Mouse (Mus musculus) embryonic facial prominence, embryonic 15.5 days (tissue): ENCODE measurements at regions not wholly inside any gene's neighbourhood (a gene's known extent, or its start where the extent isn't known, plus 50 kb on each side); places are given as distances from the start of the nearest gene placed in this dataset.

Experiments used
- ATAC-seq: fragments of 200-750 bp; cut with Nextera tagmentation; 2 replicates; pipeline ENCODE4 v1.8.0; 2017; ENCODE audit warnings: low read depth, moderate TSS enrichment; ENCODE audit not compliant: insufficient number of reproducible peaks, low FRiP score, low TSS enrichment
- H3K27ac ChIP-seq: fragments of 300-500 bp; sonication (generic); replicated peaks from 2 replicates; pipeline ENCODE4 v1.5.1; 2015; ENCODE audit warnings: mild to moderate bottlenecking, inconsistent platforms
- H3K27me3 ChIP-seq: fragments of 300-500 bp; sonication (generic); 2 replicates; pipeline ENCODE4 v1.6.1; 2015; ENCODE audit warnings: inconsistent platforms
- H3K36me3 ChIP-seq: fragments of 300-500 bp; sonication (generic); 2 replicates; pipeline ENCODE4 v1.6.1; 2015; ENCODE audit warnings: mild to moderate bottlenecking, inconsistent platforms
- H3K4me1 ChIP-seq: fragments of 300-500 bp; sonication (generic); 2 replicates; pipeline ENCODE4 v1.6.1; 2015; ENCODE audit warnings: inconsistent platforms
- H3K4me2 ChIP-seq: fragments of 300-500 bp; sonication (generic); replicated peaks from 2 replicates; pipeline ENCODE4 v1.6.1; 2015; ENCODE audit warnings: mild to moderate bottlenecking, inconsistent platforms
- H3K4me3 ChIP-seq: fragments of 300-500 bp; sonication (generic); replicated peaks from 2 replicates; pipeline ENCODE4 v1.5.1; 2015; ENCODE audit warnings: mild to moderate bottlenecking, inconsistent platforms
- H3K9ac ChIP-seq: fragments of 300-500 bp; sonication (generic); 2 replicates; pipeline ENCODE4 v1.6.1; 2015; ENCODE audit warnings: inconsistent platforms
- H3K9me3 ChIP-seq: fragments of 300-500 bp; sonication (generic); replicated peaks from 2 replicates; pipeline ENCODE4 v1.6.1; 2016; ENCODE audit warnings: inconsistent platforms
- WGBS: fragments of 180-500 bp; shearing (Covaris S2); methylation state at CpG from one replicate; pipeline ENCODE4 v1.1.7; 2015; 5-methylcytosine and 5-hydroxymethylcytosine counted together

- no peaks in the 10 kb centered on the region for H3K36me3 ChIP-seq
- peaks cover 12% of the 10 kb centered on the region; the same call in 1 of the 2 replicates for H3K4me1 ChIP-seq
- no peak overlapping the region for H3K27ac ChIP-seq
- 89% methylated on average over 11 of the region's 11 CpGs for WGBS
- no peak overlapping the region for H3K4me2 ChIP-seq
- no peak overlapping the region for H3K9ac ChIP-seq
- H3K27me3 ChIP-seq = 0 out of 2 replicates have a peak, but pooled peaks cover 3% of the 10 kb centered on the region
- H3K9me3 ChIP-seq = no peaks in the 10 kb centered on the region
- ATAC-seq = no peak
- H3K4me3 ChIP-seq = no peak overlapping the region
Observed at GRCm38 (mm10) chr11:33007826-33008530, 139.2 kb downstream of the Fgf18 start.

DNA sequence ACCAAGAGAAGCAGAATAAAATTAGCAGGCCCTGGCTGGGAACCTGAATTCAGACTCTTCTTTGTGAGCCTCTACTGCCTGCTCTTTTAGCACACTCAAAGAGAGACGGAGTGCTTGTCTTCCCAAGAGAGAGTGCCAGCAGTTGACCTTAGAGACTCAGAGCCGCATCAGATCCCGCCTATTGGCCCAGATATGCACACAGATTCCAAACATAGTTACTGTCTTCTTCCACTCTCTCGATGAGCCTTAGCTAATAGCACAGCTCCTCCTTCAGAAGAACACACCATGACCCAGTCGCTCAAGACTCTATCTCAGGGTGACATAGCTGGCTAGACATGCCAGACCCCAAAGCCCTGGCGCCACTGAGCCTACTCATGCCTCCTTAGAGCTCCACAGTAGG, 139.8 kb downstream of the Fgf18 start:
- H3K4me1 ChIP-seq = peaks cover 9% of the 10 kb centered on the region; the same call in 1 of the 2 replicates

DNA sequence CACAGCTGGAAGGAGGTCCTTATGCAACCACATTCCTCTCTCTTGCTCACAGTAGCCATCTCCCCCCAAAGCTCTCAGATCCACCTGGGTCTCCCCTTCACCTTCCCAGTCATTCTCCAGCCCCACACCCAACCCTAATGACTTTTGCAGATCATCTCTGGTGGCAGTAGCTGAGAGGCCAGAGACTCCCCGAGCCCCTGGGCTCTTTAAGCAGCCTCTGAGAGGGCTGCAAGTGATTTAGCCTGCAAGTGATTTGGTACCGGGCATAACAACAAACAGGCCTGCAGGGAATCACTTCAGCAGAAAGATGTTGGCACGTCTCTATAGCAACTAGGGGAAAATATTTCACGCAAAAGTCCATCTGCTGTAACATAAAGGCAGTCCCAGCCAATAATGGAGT, 142.0 kb downstream of the Fgf18 start:
- no peak overlapping the region for H3K27ac ChIP-seq
- no peaks in the 10 kb centered on the region for H3K9me3 ChIP-seq
- peaks cover 9% of the 10 kb centered on the region; the same call in 1 of the 2 replicates for H3K4me1 ChIP-seq
- no peak overlapping the region for H3K4me3 ChIP-seq
- no peak; the same call in none of the 2 replicates for ATAC-seq
- H3K27me3 ChIP-seq = 0 out of 2 replicates have a peak, but pooled peaks cover 6% of the 10 kb centered on the region
- no peak overlapping the region for H3K9ac ChIP-seq
- H3K36me3 ChIP-seq = no peaks in the 10 kb centered on the region
- H3K4me2 ChIP-seq = no peak overlapping the region; the same call in 1 of the 2 replicates
- 20% methylated on average over 4 of the region's 4 CpGs for WGBS

More for the DNA sequence above, 139.8 kb downstream of the Fgf18 start:
- ATAC-seq = no peak
- no peak overlapping the region for H3K27ac ChIP-seq
- H3K36me3 ChIP-seq = no peaks in the 10 kb centered on the region
- H3K4me3 ChIP-seq = no peak overlapping the region
- no peak overlapping the region for H3K4me2 ChIP-seq
- 83% methylated on average over 6 of the region's 6 CpGs for WGBS
- H3K9ac ChIP-seq = no peak overlapping the region
- H3K9me3 ChIP-seq = no peaks in the 10 kb centered on the region
- H3K27me3 ChIP-seq = 0 out of 2 replicates have a peak, but pooled peaks cover 3% of the 10 kb centered on the region

DNA sequence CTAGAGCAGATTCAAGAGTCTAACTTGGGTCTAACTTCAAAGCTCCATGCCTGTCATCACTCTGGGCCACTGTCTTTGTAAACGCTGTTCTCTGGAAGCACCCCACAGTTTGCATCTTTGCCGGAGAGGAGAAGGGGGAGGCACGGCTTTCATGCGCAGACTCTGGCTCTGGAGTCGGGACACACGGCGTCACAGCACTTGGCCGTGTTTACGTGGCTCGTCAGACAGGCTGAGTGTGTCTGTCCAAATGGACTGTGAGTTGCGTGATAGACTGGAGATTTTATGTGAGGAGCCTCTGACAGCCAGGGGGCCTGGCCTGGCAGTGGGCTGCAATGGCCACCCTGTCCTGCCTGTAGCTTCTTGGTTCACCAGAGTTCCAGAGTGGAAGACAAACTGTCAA, 142.6 kb downstream of the Fgf18 start:
- Histone ChIP-seq H3K27me3 (0 out of 2 replicates have a peak, but pooled peaks cover 6% of the 10 kb centered on the region), H3K9me3 (no peaks in the 10 kb centered on the region), H3K36me3 (no peaks in the 10 kb centered on the region), H3K4me2 (no peak overlapping the region), H3K4me1 (peaks cover 9% of the 10 kb centered on the region; the same call in 1 of the 2 replicates), H3K4me3 (no peak overlapping the region), H3K27ac (no peak overlapping the region), H3K9ac (no peak overlapping the region)
- 73% methylated on average over 11 of the region's 11 CpGs for WGBS
- no peak for ATAC-seq

GRCm38 (mm10) chr11:32999684-33000255, 147.4 kb downstream of the Fgf18 start:
- 0 out of 2 replicates have a peak, but pooled peaks cover 3% of the 10 kb centered on the region for H3K27me3 ChIP-seq
- no peak overlapping the region for H3K27ac ChIP-seq
- H3K36me3 ChIP-seq = no peaks in the 10 kb centered on the region
- H3K4me3 ChIP-seq = no peak overlapping the region
- 83% methylated on average over 4 of the region's 4 CpGs for WGBS
- no peak overlapping the region for H3K4me2 ChIP-seq
- H3K9ac ChIP-seq = no peak overlapping the region
- H3K9me3 ChIP-seq = no peaks in the 10 kb centered on the region
- ATAC-seq = no peak
- H3K4me1 ChIP-seq = peaks cover 4% of the 10 kb centered on the region; the same call in 1 of the 2 replicates

GRCm38 (mm10) chr11:32998687-32999605, 148.3 kb downstream of the Fgf18 start:
- Histone ChIP-seq H3K9me3 (no peaks in the 10 kb centered on the region), H3K9ac (no peak overlapping the region), H3K4me1 (no peaks in the 10 kb centered on the region), H3K27ac (no peak overlapping the region), H3K36me3 (no peaks in the 10 kb centered on the region), H3K4me2 (no peak overlapping the region), H3K27me3 (0 out of 2 replicates have a peak, but pooled peaks cover 3% of the 10 kb centered on the region), H3K4me3 (no peak overlapping the region)
- WGBS = 83% methylated on average over 14 of the region's 14 CpGs
- ATAC-seq = no peak

DNA sequence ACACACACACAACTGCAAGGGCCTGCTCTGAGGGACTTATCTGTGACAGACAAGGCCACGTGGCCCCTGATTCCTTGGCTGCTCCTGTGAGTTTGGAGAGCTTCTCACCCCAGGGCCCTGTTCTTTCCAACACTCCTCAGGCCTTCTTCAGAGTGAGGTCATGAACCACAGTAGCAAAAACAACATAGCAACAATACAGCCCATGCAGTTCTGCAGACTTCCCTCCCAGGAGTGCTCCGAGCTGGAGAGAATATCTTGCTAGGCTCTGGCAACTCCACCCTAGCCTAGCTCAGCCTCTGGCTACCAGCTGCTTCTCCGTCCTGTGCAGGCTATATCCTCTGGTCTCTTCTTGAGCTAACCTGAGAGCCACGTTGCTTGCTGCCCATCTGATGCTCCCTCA, 152.8 kb downstream of the Fgf18 start:
- no peaks in the 10 kb centered on the region for H3K4me1 ChIP-seq
- H3K36me3 ChIP-seq = no peaks in the 10 kb centered on the region
- no peak overlapping the region for H3K4me3 ChIP-seq
- no peaks in the 10 kb centered on the region for H3K9me3 ChIP-seq
- H3K27ac ChIP-seq = no peak overlapping the region
- H3K9ac ChIP-seq = no peak overlapping the region
- 68% methylated on average over 4 of the region's 4 CpGs for WGBS
- ATAC-seq = no peak
- no peaks in the 10 kb centered on the region for H3K27me3 ChIP-seq
- H3K4me2 ChIP-seq = no peak overlapping the region

GRCm38 (mm10) chr11:32993439-32993838, 153.8 kb downstream of the Fgf18 start:
- no peaks in the 10 kb centered on the region for H3K4me1 ChIP-seq
- no peak overlapping the region for H3K4me2 ChIP-seq
- H3K9ac ChIP-seq = no peak overlapping the region
- no peak for ATAC-seq
- H3K36me3 ChIP-seq = no peaks in the 10 kb centered on the region
- no peaks in the 10 kb centered on the region for H3K9me3 ChIP-seq
- 82% methylated on average over 8 of the region's 8 CpGs for WGBS
- no peak overlapping the region for H3K4me3 ChIP-seq
- no peak overlapping the region for H3K27ac ChIP-seq
- H3K27me3 ChIP-seq = no peaks in the 10 kb centered on the region

DNA sequence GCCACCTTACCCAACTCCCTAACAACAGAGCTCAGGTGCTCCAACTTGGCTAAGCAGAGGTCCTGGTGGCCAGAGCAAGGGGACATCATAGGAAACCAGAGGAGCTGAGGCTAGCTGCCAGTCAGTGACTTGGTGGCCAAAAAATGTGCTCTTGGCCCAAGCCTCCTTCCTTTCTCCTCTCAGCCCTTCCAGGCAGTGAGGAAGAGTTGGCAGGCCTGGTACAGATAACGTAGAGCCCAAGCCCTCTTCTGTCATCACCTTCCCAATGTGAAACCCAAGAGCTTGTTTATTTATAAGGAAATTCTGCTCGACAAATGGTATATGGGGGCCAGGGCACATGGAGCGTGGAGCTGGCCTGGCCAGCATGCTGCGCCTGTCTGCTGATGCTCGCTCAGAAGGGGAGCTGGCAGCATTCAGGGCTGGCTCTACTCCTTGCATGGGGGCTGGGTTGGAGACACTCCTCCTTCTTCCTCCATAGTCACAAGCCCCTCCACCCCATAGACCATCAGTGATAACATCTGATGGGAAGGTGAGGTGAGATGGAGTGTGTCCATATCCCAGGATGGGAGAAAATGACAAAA, 156.1 kb downstream of the Fgf18 start:
- 77% methylated on average over 5 of the region's 5 CpGs for WGBS
- Histone ChIP-seq H3K9ac (no peak overlapping the region), H3K4me3 (no peak overlapping the region), H3K27ac (no peak overlapping the region), H3K4me2 (no peak overlapping the region), H3K27me3 (no peaks in the 10 kb centered on the region), H3K4me1 (no peaks in the 10 kb centered on the region), H3K36me3 (no peaks in the 10 kb centered on the region), H3K9me3 (no peaks in the 10 kb centered on the region)
- ATAC-seq = no peak

DNA sequence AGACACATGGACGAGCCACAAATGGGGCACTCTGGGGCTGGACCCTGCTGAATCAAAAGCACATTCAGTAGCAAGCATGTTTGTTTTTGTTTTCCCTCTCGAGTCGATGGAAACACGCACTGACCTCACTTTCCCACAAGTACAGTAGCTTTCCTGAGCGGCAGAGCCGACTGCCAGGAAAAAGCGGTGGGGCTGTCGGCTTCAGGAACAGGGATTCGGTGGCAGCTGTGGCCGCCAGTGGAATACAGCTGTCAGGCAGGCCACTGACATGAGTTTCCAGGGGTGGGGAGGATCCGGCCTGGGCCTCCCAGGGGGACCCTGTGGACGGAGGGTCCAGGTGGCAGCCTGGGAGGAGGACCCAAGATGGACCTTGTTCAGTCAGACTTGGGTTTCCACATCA, 157.0 kb downstream of the Fgf18 start:
- Histone ChIP-seq H3K36me3 (no peaks in the 10 kb centered on the region), H3K27me3 (no peaks in the 10 kb centered on the region), H3K4me3 (no peak overlapping the region), H3K4me1 (no peaks in the 10 kb centered on the region), H3K9ac (no peak overlapping the region), H3K27ac (no peak overlapping the region), H3K9me3 (no peaks in the 10 kb centered on the region), H3K4me2 (no peak overlapping the region)
- no peak for ATAC-seq
- 77% methylated on average over 12 of the region's 12 CpGs for WGBS

- Histone ChIP-seq H3K4me2 (no peak overlapping the region), H3K27ac (no peak overlapping the region), H3K4me1 (no peaks in the 10 kb centered on the region), H3K4me3 (no peak overlapping the region), H3K27me3 (no peaks in the 10 kb centered on the region; the same call in 1 of the 2 replicates), H3K9me3 (no peaks in the 10 kb centered on the region), H3K9ac (no peak overlapping the region), H3K36me3 (no peaks in the 10 kb centered on the region)
- WGBS = 85% methylated on average over 7 of the region's 7 CpGs
- ATAC-seq = no peak
Observed at GRCm38 (mm10) chr11:32978899-32979298, 154.5 kb upstream of the Smim23 start.
